Mouse (Mus musculus) ES-Bruce4 (cell line): ENCODE measurements around the gene Nfe2l2. TPM values are rescaled to one million over a fixed set of nuclear protein-coding genes. Genes with fewer than 3 reads are reported as not detected.

Experiments
- H3K27ac ChIP-seq: 2 replicates; pipeline ENCODE4 v1.5.1; 2012; ENCODE audit warnings: low read length, inconsistent platforms; ENCODE audit not compliant: insufficient read depth
- H3K27me3 ChIP-seq: 2 replicates; pipeline ENCODE4 v1.6.1; 2012; ENCODE audit warnings: mild to moderate bottlenecking, low read length, inconsistent platforms; ENCODE audit not compliant: control insufficient read depth, poor library complexity, insufficient read depth, severe bottlenecking
- H3K36me3 ChIP-seq: 2 replicates; pipeline ENCODE4 v1.6.1; 2012; ENCODE audit warnings: inconsistent platforms, mild to moderate bottlenecking, low read length, moderate library complexity; ENCODE audit not compliant: control insufficient read depth, poor library complexity, insufficient read depth, severe bottlenecking
- H3K4me1 ChIP-seq: one replicate; pipeline ENCODE4 v1.8.1; 2011; ENCODE audit warnings: low read length; ENCODE audit not compliant: control insufficient read depth, insufficient read depth
- H3K4me3 ChIP-seq: 2 replicates; pipeline ENCODE4 v1.5.1; 2011; ENCODE audit warnings: low read depth, mild to moderate bottlenecking, low read length
- H3K9ac ChIP-seq: 2 replicates; pipeline ENCODE4 v1.6.1; 2012; ENCODE audit warnings: low read depth, mild to moderate bottlenecking, inconsistent platforms; ENCODE audit not compliant: poor library complexity, severe bottlenecking
- H3K9me3 ChIP-seq: replicated peaks from 2 replicates; pipeline ENCODE4 v1.6.1; 2012; ENCODE audit warnings: mild to moderate bottlenecking, low read length, inconsistent platforms; ENCODE audit not compliant: control insufficient read depth, poor library complexity, insufficient read depth, severe bottlenecking
- CTCF ChIP-seq: IDR thresholded peaks from one replicate; pipeline ENCODE4 v1.8.1; 2011; ENCODE audit warnings: low read depth, low read length
- EP300 ChIP-seq: IDR thresholded peaks from 2 replicates; pipeline ENCODE4 v1.6.1; 2011; ENCODE audit warnings: low read depth, low read length; ENCODE audit not compliant: insufficient read depth
- POLR2A ChIP-seq: IDR thresholded peaks from one replicate; pipeline ENCODE4 v1.8.1; 2011; ENCODE audit warnings: low read length; ENCODE audit not compliant: insufficient read depth
- polyA plus RNA-seq: library from polyadenylated mRNA; stranded (reverse); fragments of >200 nt; gene quantifications from 2 replicates; pipeline ENCODE4 v1.2.4, GENCODE M21; 2011; ENCODE audit warnings: low read depth; ENCODE audit not compliant: missing spikeins, insufficient read depth, insufficient read length

The Nfe2l2 gene
- polyA plus RNA-seq, 1 experiment = 105 TPM

- peaks cover 9% of the 10 kb centered on the region for H3K4me1 ChIP-seq
- H3K4me3 ChIP-seq = no peak overlapping the region
- H3K36me3 ChIP-seq = no peaks in the 10 kb centered on the region; the same call in 1 of the 2 replicates
- no peaks in the 10 kb centered on the region for H3K9me3 ChIP-seq
- no peak for TF ChIP-seq EP300
- no peaks in the 10 kb centered on the region for H3K27me3 ChIP-seq
- no peak overlapping the region for H3K9ac ChIP-seq
- H3K27ac ChIP-seq = no peak overlapping the region
Measured at GRCm38 (mm10) chr2:75691316-75691715, 13.1 kb downstream of the Nfe2l2 start.

DNA sequence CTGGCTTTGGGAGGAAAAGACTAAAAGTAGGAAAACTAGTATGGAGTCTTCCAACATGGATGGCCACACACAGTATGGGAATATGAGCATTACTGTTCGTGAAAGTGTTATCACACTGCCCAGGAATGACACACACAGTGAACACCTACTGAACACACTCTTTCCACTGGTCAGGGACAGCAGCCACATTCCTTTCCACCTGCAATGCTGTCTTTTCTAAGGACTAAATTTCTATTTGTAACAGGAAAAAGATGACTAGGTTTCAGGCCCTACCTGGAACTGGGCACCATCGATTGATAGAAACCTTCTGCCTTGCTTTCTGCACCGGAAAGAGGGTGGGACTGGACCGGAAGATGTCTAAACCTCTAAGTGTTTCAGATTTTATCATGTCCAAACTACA is 13.8 kb downstream of the Nfe2l2 start:
- H3K27me3 ChIP-seq = no peaks in the 10 kb centered on the region
- no peak overlapping the region for H3K4me3 ChIP-seq
- TF ChIP-seq CTCF = no peak
- TF ChIP-seq EP300 = no peak
- peaks cover 9% of the 10 kb centered on the region for H3K4me1 ChIP-seq
- 0 out of 2 replicates have a peak overlapping the region, but pooled peaks have one; percentile 17 for H3K27ac ChIP-seq
- H3K9me3 ChIP-seq = no peaks in the 10 kb centered on the region
- H3K9ac ChIP-seq = no peak overlapping the region
- H3K36me3 ChIP-seq = no peaks in the 10 kb centered on the region; the same call in 1 of the 2 replicates

GRCm38 (mm10) chr2:75689482-75690158 is 14.8 kb downstream of the Nfe2l2 start:
- Histone ChIP-seq H3K4me1 (peaks cover 6% of the 10 kb centered on the region), H3K27ac (peak overlapping the region; percentile 12; the same call in 1 of the 2 replicates), H3K36me3 (no peaks in the 10 kb centered on the region; the same call in 1 of the 2 replicates), H3K9ac (no peak overlapping the region), H3K9me3 (no peaks in the 10 kb centered on the region), H3K4me3 (no peak overlapping the region), H3K27me3 (no peaks in the 10 kb centered on the region)
- no peak for TF ChIP-seq POLR2A
- TF ChIP-seq CTCF = no peak
- TF ChIP-seq EP300 = no peak

DNA sequence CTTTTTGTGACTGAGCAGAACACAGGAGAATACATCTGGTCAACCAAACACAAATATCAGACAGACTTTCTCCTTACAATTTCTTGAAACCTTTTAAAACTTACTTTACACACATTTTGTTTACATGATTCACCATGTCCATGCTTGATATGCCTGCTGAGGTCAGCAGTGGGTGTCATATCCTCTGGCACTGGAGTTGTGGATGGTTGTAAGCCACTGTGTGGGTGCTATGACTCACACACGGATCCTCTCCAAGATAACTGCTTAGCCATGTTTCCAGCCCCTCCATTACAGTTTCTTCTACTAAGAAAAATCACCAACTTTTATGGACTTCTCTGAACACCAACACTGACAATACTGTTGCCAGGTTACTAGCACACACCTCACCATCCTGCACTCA is 15.5 kb downstream of the Nfe2l2 start:
- peaks cover 6% of the 10 kb centered on the region for H3K4me1 ChIP-seq
- no peak for TF ChIP-seq EP300
- no peak for TF ChIP-seq POLR2A
- TF ChIP-seq CTCF = no peak
- H3K36me3 ChIP-seq = no peaks in the 10 kb centered on the region; the same call in 1 of the 2 replicates
- H3K4me3 ChIP-seq = no peak overlapping the region
- no peak overlapping the region for H3K9ac ChIP-seq
- no peak overlapping the region for H3K27ac ChIP-seq
- no peaks in the 10 kb centered on the region for H3K9me3 ChIP-seq
- no peaks in the 10 kb centered on the region for H3K27me3 ChIP-seq

DNA sequence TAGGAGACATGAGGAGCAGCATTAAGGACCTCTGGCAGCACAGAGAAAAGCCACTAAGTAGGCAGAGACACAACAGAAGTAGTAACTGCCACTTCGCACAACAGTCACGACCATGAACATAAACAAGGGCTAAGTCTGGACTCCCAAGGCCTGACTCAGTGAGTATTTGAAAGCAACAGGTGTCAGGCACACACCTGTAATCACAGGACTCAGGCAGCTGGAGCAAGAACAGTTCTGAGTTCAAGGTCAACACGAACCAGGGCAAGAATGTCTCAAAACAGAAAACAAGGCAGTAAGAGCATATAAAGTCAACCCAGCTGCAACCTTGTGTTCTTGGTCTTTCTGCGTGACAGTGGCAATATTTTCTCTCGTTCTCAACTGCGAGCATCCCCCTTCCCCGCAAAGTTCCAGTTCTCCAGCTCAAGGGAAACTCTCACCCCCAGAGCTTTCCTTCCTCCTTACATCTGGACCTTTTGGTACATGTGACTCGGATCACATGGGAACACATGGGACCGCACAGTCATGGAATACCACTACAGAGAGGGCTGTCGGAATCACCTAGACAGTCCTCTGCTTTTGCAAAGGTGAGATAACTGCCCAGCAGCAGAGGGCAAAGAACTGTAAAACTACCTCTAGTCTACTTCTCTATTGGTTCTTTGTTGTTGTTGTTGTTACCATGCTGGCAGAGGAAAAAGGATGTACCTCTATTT is 17.2 kb downstream of the Nfe2l2 start:
- H3K4me3 ChIP-seq = no peak overlapping the region
- H3K9me3 ChIP-seq = no peaks in the 10 kb centered on the region
- 0 out of 2 replicates have a peak overlapping the region, but pooled peaks have one; percentile 19 for H3K9ac ChIP-seq
- H3K27me3 ChIP-seq = no peaks in the 10 kb centered on the region
- peak; percentile 50; the same call in 1 of the 2 replicates for TF ChIP-seq EP300
- TF ChIP-seq CTCF = no peak
- H3K36me3 ChIP-seq = no peaks in the 10 kb centered on the region; the same call in 1 of the 2 replicates
- H3K4me1 ChIP-seq = peaks cover 4% of the 10 kb centered on the region
- peak overlapping the region; percentile 47 for H3K27ac ChIP-seq

DNA sequence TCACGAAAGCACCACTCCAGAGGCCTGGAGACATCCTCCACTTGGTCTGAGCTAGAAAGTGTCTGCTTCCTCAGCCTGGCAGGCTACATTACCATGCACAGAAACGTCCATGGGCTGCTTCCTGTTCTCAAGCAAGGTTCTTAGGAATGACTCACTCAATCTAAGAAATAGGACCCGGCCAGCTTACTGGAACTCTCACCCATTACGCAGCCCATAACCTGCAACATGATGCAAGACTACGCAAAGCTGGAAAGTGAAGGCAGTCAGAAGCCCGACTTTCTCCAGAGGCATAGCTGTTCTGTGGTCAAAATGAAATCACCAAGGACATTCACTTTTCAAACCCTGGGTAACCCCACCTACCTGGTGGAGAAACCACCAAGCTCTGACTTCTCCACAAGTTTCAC is 19.0 kb downstream of the Nfe2l2 start:
- TF ChIP-seq POLR2A = no peak
- TF ChIP-seq EP300 = no peak
- TF ChIP-seq CTCF = no peak
- H3K27me3 ChIP-seq = no peaks in the 10 kb centered on the region
- no peaks in the 10 kb centered on the region for H3K9me3 ChIP-seq
- H3K4me1 ChIP-seq = peaks cover 2% of the 10 kb centered on the region
- no peaks in the 10 kb centered on the region for H3K36me3 ChIP-seq
- peak overlapping the region; percentile 84 for H3K27ac ChIP-seq
- H3K4me3 ChIP-seq = peak overlapping the region; percentile 24; the same call in 1 of the 2 replicates
- peak overlapping the region; percentile 26; the same call in 1 of the 2 replicates for H3K9ac ChIP-seq
